Mouse (Mus musculus): ENCODE measurements around the gene 2310061I04Rik. TPM values are rescaled to one million over a fixed set of nuclear protein-coding genes. Genes with fewer than 3 reads are reported as not detected.

The 2310061I04Rik gene
- polyA plus RNA-seq, 1 experiment from 2014 or later = 36.6 TPM

DNA sequence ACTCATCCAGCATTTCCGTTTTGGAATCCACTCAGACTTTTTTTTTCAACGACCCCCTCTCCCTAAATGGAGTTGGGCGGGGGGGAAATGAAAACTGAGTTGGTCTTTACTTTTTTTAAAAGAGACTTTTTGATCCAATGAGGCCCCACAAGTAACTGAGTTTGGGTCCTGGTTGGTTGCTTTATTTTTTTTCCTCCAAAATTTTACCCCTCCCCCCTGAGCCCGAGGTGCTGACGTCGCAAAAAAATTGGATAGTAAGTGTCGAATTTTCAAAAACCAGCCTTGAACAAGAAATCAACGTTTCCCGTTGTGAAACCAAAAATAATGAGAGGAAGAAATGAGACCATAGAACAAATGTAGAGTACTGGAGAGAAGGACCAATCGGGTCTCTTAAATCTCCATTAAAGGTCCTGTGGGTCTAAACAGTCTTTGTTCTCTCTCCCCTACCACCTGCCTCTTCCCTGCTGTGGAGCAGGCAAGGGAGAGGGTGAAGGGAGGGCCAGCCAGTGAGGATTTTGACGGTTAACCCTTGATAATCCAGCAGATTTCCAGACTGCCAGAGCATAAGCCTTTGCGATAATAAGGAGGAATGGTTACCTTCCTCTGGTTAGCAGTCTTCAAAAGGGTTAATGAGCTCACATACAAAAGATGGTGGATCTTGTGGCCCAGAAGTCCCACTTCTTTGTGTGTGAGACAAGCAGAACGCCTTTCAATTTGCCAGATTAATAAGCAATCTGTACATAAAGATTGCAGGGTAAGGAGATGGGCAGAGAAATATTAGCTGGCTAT, 20.4 kb upstream of the 2310061I04Rik start:
- peak overlapping the region; percentile 66 for H3K4me3 ChIP-seq (replicated peaks; ENCODE audit: low read depth, low read length)

DNA sequence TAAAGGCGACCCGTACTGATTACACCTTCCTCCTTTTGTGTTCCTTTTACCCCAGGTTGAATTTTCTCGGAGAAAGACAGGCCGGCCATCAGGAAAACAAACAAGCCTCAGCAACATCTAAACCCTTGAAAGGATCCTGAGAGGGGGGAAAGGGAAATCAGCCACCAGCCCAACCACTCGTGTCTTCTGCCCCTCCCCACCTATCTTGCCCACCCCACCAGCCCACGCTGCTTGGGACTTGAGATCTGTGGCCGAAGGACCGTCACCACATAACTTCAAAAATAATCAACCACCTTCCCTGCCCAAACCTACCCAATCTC, 19.9 kb upstream of the 2310061I04Rik start:
- H3K27ac ChIP-seq = peak overlapping the region; percentile 98
- H3K9me3 ChIP-seq (replicated peaks; ENCODE audit: low read length) = no peaks in the 10 kb centered on the region
- peak overlapping the region; percentile 96 for H3K9ac ChIP-seq (ENCODE audit: low read depth, low read length)
- 0 out of 2 replicates have a peak, but pooled peaks cover 16% of the 10 kb centered on the region for H3K36me3 ChIP-seq (ENCODE audit: insufficient read depth, low read length)
- under 1% methylated on average over 8 of the region's 8 CpGs for WGBS
- H3K27me3 ChIP-seq (ENCODE audit: insufficient read depth, low read length) = no peaks in the 10 kb centered on the region
- ATAC-seq (replicated peaks; ENCODE audit: low FRiP score, low read depth) (no peak), DNase-seq (ENCODE audit: low spot score) (peak; percentile 39)
- H3K4me1 ChIP-seq (replicated peaks; ENCODE audit: insufficient read depth, low read length) = peaks cover 22% of the 10 kb centered on the region; the same call in 1 of the 2 replicates
- H3K4me2 ChIP-seq (ENCODE audit: low read length) = peak overlapping the region; percentile 65
- peak overlapping the region; percentile 66 for H3K4me3 ChIP-seq (replicated peaks; ENCODE audit: low read depth, low read length)
- TF ChIP-seq CTCF (IDR thresholded peaks at IDR 0.05; ENCODE audit: low read depth) = no peak

More for the DNA sequence above, 20.4 kb upstream of the 2310061I04Rik start:
- Histone ChIP-seq H3K4me1 (replicated peaks; ENCODE audit: insufficient read depth, low read length) (peaks cover 22% of the 10 kb centered on the region; the same call in 1 of the 2 replicates), H3K9ac (ENCODE audit: low read depth, low read length) (peak overlapping the region; percentile 96), H3K36me3 (ENCODE audit: insufficient read depth, low read length) (0 out of 2 replicates have a peak, but pooled peaks cover 11% of the 10 kb centered on the region), H3K9me3 (replicated peaks; ENCODE audit: low read length) (no peaks in the 10 kb centered on the region), H3K4me2 (ENCODE audit: low read length) (peak overlapping the region; percentile 65), H3K27ac (peak overlapping the region; percentile 98), H3K27me3 (ENCODE audit: insufficient read depth, low read length) (no peaks in the 10 kb centered on the region)
- under 1% methylated on average over 13 of the region's 13 CpGs for WGBS
- no peak for TF ChIP-seq CTCF (IDR thresholded peaks at IDR 0.05; ENCODE audit: low read depth)
- DNase-seq (ENCODE audit: low spot score) (peak; percentile 85), ATAC-seq (replicated peaks; ENCODE audit: low FRiP score, low read depth) (no peak)

DNA sequence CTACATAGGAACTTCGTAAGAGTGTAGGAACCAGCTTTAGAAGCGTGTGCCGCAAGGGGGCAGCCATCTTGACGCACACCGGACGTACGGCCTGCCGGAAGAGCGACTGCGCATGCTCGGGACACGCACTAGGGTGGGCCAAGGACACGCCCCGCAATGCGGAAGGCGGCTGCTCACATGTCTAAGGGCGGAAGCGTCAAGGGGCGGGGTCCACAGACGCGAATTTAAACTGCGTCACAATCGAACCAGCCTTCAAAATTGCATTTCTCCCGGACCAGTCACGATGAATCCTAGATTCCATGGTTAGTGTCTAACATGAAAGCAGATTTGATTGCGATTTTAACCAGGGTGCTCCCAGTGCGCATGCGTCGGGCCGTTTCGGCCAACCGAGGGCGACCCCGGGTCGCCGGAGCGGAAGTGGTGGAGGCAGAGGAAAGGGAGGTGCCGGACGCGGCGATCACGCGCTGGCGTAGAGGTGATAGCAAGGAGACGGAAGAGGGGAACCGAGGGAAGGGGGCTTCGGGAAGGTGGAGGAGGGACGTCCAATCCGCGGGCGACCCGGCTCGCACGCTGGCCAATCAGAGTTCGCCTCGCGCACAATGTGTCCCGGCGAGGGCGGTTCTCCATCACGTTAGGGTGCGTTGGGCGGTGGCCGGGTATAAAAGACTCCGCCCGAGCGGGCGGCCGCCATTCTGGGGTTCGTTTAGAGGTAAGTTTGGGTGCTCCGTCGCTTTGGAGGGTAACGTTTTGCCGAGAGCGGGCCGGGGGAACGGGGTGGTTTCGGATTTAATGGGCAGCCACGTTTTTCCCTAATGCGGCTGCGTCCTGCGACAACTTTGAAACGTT, 19.3 kb upstream of the 2310061I04Rik start, which contains the start of the genes Mrps18b and Ppp1r10:
TSS of gene Mrps18b (minus strand) at position 93 of the 846 bp plus-strand sequence.
TSS of gene Ppp1r10 (plus strand) at position 138 of the 846 bp plus-strand sequence.
- ATAC-seq (replicated peaks; ENCODE audit: low FRiP score, low read depth) (peak; percentile 92), DNase-seq (ENCODE audit: low spot score) (peak; percentile 100)
- Histone ChIP-seq H3K9ac (ENCODE audit: low read depth, low read length) (peak within 1 kb of the TSS; percentile 96), H3K4me3 (replicated peaks; ENCODE audit: low read depth, low read length) (peak within 1 kb of the TSS; percentile 66), H3K4me1 (replicated peaks; ENCODE audit: insufficient read depth, low read length) (peaks cover 22% of the 10 kb centered on the region; the same call in 1 of the 2 replicates), H3K4me2 (ENCODE audit: low read length) (peak within 1 kb of the TSS; percentile 65), H3K36me3 (ENCODE audit: insufficient read depth, low read length) (0 out of 2 replicates have a peak, but pooled peaks cover 16% of the 10 kb centered on the region), H3K27me3 (ENCODE audit: insufficient read depth, low read length) (no peaks in the 10 kb centered on the region), H3K27ac (peak within 1 kb of the TSS; percentile 98), H3K9me3 (replicated peaks; ENCODE audit: low read length) (no peaks in the 10 kb centered on the region)
- peak; percentile 74 for TF ChIP-seq CTCF (IDR thresholded peaks at IDR 0.05; ENCODE audit: low read depth)
- under 1% methylated on average over 83 of the region's 83 CpGs for WGBS

GRCm38 (mm10) chr17:35915538-35916296, 18.5 kb upstream of the 2310061I04Rik start:
- peak overlapping the region; percentile 65 for H3K4me2 ChIP-seq (ENCODE audit: low read length)
- H3K4me1 ChIP-seq (replicated peaks; ENCODE audit: insufficient read depth, low read length) = peaks cover 20% of the 10 kb centered on the region; the same call in 1 of the 2 replicates
- TF ChIP-seq CTCF (IDR thresholded peaks at IDR 0.05; ENCODE audit: low read depth) = no peak
- no peaks in the 10 kb centered on the region for H3K27me3 ChIP-seq (ENCODE audit: insufficient read depth, low read length)
- ATAC-seq (replicated peaks; ENCODE audit: low FRiP score, low read depth) (no peak), DNase-seq (ENCODE audit: low spot score) (peak; percentile 54)
- H3K4me3 ChIP-seq (replicated peaks; ENCODE audit: low read depth, low read length) = peak overlapping the region; percentile 66
- H3K9ac ChIP-seq (ENCODE audit: low read depth, low read length) = peak overlapping the region; percentile 60
- peak overlapping the region; percentile 90 for H3K27ac ChIP-seq
- no peaks in the 10 kb centered on the region for H3K9me3 ChIP-seq (replicated peaks; ENCODE audit: low read length)
- 2% methylated on average over 28 of the region's 28 CpGs for WGBS
- H3K36me3 ChIP-seq (ENCODE audit: insufficient read depth, low read length) = 0 out of 2 replicates have a peak, but pooled peaks cover 16% of the 10 kb centered on the region

GRCm38 (mm10) chr17:35914975-35915374, 17.7 kb upstream of the 2310061I04Rik start:
- peak; percentile 22; the same call in 1 of the 2 replicates for TF ChIP-seq CTCF (IDR thresholded peaks at IDR 0.05; ENCODE audit: low read depth)
- peak overlapping the region; percentile 65 for H3K4me2 ChIP-seq (ENCODE audit: low read length)
- no peaks in the 10 kb centered on the region for H3K27me3 ChIP-seq (ENCODE audit: insufficient read depth, low read length)
- 76% methylated on average over 6 of the region's 6 CpGs for WGBS
- H3K36me3 ChIP-seq (ENCODE audit: insufficient read depth, low read length) = 0 out of 2 replicates have a peak, but pooled peaks cover 16% of the 10 kb centered on the region
- no peak overlapping the region for H3K9ac ChIP-seq (ENCODE audit: low read depth, low read length)
- H3K27ac ChIP-seq = no peak overlapping the region
- H3K9me3 ChIP-seq (replicated peaks; ENCODE audit: low read length) = no peaks in the 10 kb centered on the region
- H3K4me1 ChIP-seq (replicated peaks; ENCODE audit: insufficient read depth, low read length) = peaks cover 12% of the 10 kb centered on the region; the same call in 1 of the 2 replicates
- no peak overlapping the region for H3K4me3 ChIP-seq (replicated peaks; ENCODE audit: low read depth, low read length)
- DNase-seq (ENCODE audit: low spot score) = no peak
- no peak for ATAC-seq (replicated peaks; ENCODE audit: low FRiP score, low read depth)

Measured in kidney, postnatal 0 days (tissue).